Mouse (Mus musculus) midbrain, embryonic 13.5 days (tissue): ENCODE results near the gene Tpst2. TPM values are rescaled to one million over a fixed set of nuclear protein-coding genes. Genes with fewer than 3 reads are reported as not detected.
A peak's percentile ranks its signal among the peaks of the same experiment; 100 is the strongest.

Source experiments
- ATAC-seq: fragments of 200-750 bp; cut with Nextera tagmentation; 2 replicates; pipeline ENCODE4 v1.8.0; 2017; ENCODE audit warnings: mild to moderate bottlenecking, moderate TSS enrichment, moderate library complexity
- H3K27ac ChIP-seq: fragments of 300-500 bp; sonication (generic); 2 replicates; pipeline ENCODE4 v1.5.1; 2015; ENCODE audit warnings: inconsistent platforms, mild to moderate bottlenecking, moderate library complexity
- H3K27me3 ChIP-seq: fragments of 300-500 bp; sonication (generic); 2 replicates; pipeline ENCODE4 v1.6.1; 2015; ENCODE audit warnings: mild to moderate bottlenecking, inconsistent platforms
- H3K36me3 ChIP-seq: fragments of 300-500 bp; sonication (generic); 2 replicates; pipeline ENCODE4 v1.6.1; 2015; ENCODE audit warnings: mild to moderate bottlenecking, inconsistent platforms
- H3K4me1 ChIP-seq: fragments of 300-500 bp; sonication (generic); replicated peaks from 2 replicates; pipeline ENCODE4 v1.6.1; 2015; ENCODE audit warnings: inconsistent platforms
- H3K4me2 ChIP-seq: fragments of 300-500 bp; sonication (generic); replicated peaks from 2 replicates; pipeline ENCODE4 v1.6.1; 2015; ENCODE audit warnings: moderate library complexity, mild to moderate bottlenecking, inconsistent platforms
- H3K4me3 ChIP-seq: fragments of 300-500 bp; sonication (generic); replicated peaks from 2 replicates; pipeline ENCODE4 v1.5.1; 2015; ENCODE audit warnings: mild to moderate bottlenecking, inconsistent platforms
- H3K9ac ChIP-seq: fragments of 300-500 bp; sonication (generic); replicated peaks from 2 replicates; pipeline ENCODE4 v1.6.1; 2015; ENCODE audit warnings: mild to moderate bottlenecking, inconsistent platforms
- H3K9me3 ChIP-seq: fragments of 300-500 bp; sonication (generic); 2 replicates; pipeline ENCODE4 v1.6.1; 2016; ENCODE audit warnings: mild to moderate bottlenecking, inconsistent platforms
- WGBS: fragments of 180-500 bp; shearing (Covaris S2); methylation state at CpG from one replicate; pipeline ENCODE4 v1.1.7; 2015; 5-methylcytosine and 5-hydroxymethylcytosine counted together
- polyA plus RNA-seq: library from polyadenylated mRNA; unstranded; fragments of >200 nt; fragmentation: Nextera tagmentation; extraction: Ambion mirVana; gene quantifications from 2 replicates; pipeline ENCODE4 v1.2.1, GENCODE M21; 2015

The Tpst2 gene
- polyA plus RNA-seq, 1 experiment from 2014 or later, result 25.4 TPM

DNA sequence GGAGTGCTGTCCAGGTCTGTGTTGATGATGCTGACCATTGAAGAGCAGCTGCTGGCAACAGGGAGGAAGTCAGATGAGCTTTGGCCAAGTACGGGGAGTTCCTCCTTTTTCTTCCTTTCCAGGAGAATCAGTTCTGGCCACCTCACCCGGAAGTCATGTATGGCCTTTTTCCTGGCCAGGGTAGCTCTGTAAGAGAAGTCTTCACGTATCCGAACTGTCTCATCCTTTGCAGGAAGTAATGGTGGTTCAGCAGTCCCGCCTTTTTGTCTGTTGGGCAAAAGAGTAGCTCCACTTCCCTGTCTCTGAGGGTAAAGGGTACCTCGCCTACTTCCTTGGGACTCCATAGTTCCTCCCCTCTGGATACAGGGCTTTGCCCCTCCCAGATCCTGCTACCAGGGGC, 79.0 kb downstream of the Tpst2 start:
- peaks cover 80% of the 10 kb centered on the region for H3K36me3 ChIP-seq
- H3K4me1 ChIP-seq, result no peaks in the 10 kb centered on the region
- H3K27ac ChIP-seq, result no peak overlapping the region
- no peaks in the 10 kb centered on the region for H3K9me3 ChIP-seq
- no peak overlapping the region for H3K9ac ChIP-seq
- 88% methylated on average over 6 of the region's 6 CpGs for WGBS
- no peak overlapping the region for H3K4me2 ChIP-seq
- no peak overlapping the region for H3K4me3 ChIP-seq
- H3K27me3 ChIP-seq, result no peaks in the 10 kb centered on the region
- ATAC-seq, result no peak

DNA sequence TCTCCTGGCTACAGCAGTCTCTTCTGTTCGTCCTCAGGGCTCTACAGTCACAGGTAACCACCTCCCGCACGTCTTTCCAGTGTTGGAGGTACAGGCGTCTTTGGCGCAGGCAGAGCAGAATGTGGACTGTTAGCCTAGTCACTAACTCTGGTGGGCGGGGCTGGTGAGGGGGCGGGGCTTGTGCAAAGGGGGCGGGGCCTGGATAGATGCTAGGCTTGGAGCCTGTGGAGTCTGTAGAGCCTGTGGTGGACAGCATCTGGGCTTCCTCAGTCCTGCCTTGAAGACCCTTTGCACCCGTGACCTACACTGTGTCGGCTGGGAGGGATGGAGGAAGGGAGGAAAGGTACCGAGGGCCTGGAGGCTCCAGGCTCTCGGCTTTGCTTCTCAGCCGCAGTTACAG, 79.4 kb downstream of the Tpst2 start, which contains the start of gene Gm6583:
Gene Gm6583, minus strand, starts transcription at position 124 of the 400 bp plus-strand sequence.
- H3K4me2 ChIP-seq, result no peak within 1 kb of the TSS
- H3K27ac ChIP-seq, result no peak within 1 kb of the TSS
- H3K4me3 ChIP-seq, result no peak within 1 kb of the TSS
- H3K36me3 ChIP-seq, result peaks cover 76% of the 10 kb centered on the region
- WGBS, result 67% methylated on average over 13 of the region's 13 CpGs
- no peak within 1 kb of the TSS for H3K9ac ChIP-seq
- H3K27me3 ChIP-seq, result no peaks in the 10 kb centered on the region
- no peaks in the 10 kb centered on the region for H3K4me1 ChIP-seq
- ATAC-seq, result no peak
- H3K9me3 ChIP-seq, result no peaks in the 10 kb centered on the region

DNA sequence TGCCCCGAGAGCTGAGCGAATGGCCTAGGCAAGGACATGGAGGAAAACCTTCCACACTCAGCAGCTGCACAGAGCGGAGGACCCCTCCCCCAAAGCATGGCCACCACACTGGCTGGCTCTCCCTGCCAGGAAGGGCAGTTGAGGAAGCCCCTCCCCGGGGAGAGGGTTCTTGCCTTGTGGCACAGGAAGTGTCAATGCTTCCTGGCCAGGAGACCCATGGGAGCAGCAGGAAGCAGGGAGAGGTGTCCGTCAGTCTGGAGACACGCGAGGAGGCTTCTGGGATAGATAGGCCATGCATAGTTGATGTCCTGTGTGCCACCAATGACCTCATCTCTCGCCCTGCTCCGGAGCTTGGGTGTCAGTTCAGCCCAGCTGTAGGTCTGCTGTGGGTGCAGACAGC, 79.8 kb downstream of the Tpst2 start:
- Histone ChIP-seq H3K9me3 (no peaks in the 10 kb centered on the region), H3K27me3 (no peaks in the 10 kb centered on the region), H3K9ac (no peak overlapping the region), H3K4me2 (no peak overlapping the region), H3K36me3 (peaks cover 72% of the 10 kb centered on the region), H3K27ac (no peak overlapping the region), H3K4me3 (no peak overlapping the region), H3K4me1 (no peaks in the 10 kb centered on the region)
- no peak for ATAC-seq
- 92% methylated on average over 9 of the region's 9 CpGs for WGBS

DNA sequence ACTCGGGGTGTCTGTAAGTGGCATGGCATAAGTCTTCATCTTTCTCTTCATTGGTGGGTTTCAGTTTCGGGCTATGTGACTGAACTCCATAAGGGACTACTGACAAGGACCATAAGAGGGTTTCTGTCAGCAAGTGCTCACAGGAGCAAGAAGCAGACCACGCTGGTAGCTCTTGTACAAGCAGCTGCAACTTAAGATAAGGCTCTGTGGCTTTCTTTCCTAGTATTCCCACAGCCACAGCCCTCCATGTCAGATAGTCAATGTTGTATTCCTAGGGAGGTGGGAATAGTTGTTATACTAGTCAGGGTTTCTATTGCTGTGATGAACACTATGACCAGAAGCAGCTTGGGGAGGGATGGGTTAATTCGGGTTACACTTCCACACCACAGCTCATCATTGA, 83.0 kb downstream of the Tpst2 start:
- no peak for ATAC-seq
- no peak overlapping the region for H3K4me2 ChIP-seq
- H3K9ac ChIP-seq, result no peak overlapping the region
- WGBS, result 95% methylated on average over 4 of the region's 4 CpGs
- no peak overlapping the region for H3K4me3 ChIP-seq
- no peak overlapping the region for H3K27ac ChIP-seq
- H3K36me3 ChIP-seq, result peaks cover 72% of the 10 kb centered on the region
- no peaks in the 10 kb centered on the region for H3K4me1 ChIP-seq
- H3K27me3 ChIP-seq, result no peaks in the 10 kb centered on the region
- H3K9me3 ChIP-seq, result no peaks in the 10 kb centered on the region

DNA sequence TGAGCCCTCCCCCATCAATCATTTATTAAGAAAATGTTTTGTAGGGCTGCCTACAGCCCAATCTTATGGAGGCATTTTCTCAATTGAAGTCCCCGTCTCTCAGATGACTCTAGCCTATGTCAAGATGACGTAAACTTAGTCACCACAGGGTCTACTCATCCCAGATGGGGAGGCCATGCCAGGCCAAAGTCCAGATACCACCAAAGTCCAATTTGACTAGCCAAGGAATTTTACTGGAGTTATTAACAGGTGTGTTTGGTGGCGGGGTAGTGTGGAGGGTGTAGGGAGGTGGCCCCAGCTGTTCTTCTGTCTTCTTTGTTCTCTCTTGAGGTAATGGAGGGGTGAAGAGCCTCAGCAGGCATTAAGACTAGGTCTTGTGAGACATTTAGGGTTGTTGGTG, 83.6 kb downstream of the Tpst2 start:
- 98% methylated on average over 3 of the region's 3 CpGs for WGBS
- no peaks in the 10 kb centered on the region for H3K27me3 ChIP-seq
- H3K36me3 ChIP-seq, result peaks cover 72% of the 10 kb centered on the region
- H3K9me3 ChIP-seq, result no peaks in the 10 kb centered on the region
- no peaks in the 10 kb centered on the region for H3K4me1 ChIP-seq
- H3K27ac ChIP-seq, result no peak overlapping the region
- no peak for ATAC-seq
- no peak overlapping the region for H3K9ac ChIP-seq
- H3K4me2 ChIP-seq, result no peak overlapping the region
- no peak overlapping the region for H3K4me3 ChIP-seq

DNA sequence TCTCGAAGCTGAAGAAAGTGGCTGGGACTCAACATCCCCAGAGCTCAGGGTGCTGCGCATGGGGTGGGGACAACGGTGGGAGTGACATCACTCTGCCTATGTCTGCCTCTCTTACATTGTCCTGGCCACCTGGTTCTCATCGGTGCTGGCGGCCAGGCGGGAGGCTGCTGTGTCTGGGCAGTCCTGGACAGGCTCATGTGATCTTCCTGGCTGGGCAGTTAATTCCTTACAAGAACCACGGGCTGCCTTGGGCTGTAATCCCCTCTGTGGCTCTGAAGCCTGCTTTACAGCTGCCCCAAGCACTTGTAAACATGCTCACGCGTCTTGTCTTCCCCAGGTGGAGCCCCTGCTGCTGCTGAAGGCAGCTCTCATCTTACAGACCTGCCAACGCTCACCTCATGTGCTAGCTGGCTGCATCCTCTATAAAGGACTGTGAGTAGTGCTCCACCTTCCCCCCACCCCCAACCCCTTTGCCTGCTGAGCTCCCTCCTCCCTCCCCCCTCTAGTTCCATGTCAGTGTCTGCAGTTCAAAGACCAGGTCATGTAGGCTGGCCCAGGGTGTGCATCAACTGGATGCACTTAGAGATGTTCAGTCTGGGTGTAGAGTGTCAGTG, 87.8 kb downstream of the Tpst2 start:
- ATAC-seq, result peak; percentile 43; the same call in 1 of the 2 replicates
- Histone ChIP-seq H3K4me1 (peaks cover 9% of the 10 kb centered on the region), H3K4me2 (no peak overlapping the region), H3K9me3 (no peaks in the 10 kb centered on the region), H3K27ac (no peak overlapping the region), H3K4me3 (no peak overlapping the region), H3K36me3 (peaks cover 65% of the 10 kb centered on the region), H3K27me3 (0 out of 2 replicates have a peak, but pooled peaks cover 3% of the 10 kb centered on the region), H3K9ac (no peak overlapping the region)
- WGBS, result 64% methylated on average over 10 of the region's 10 CpGs

Other genes with a start within 250 kb of the Tpst2 start
- 1.6 and 1.7 TPM in 2 replicates for gene Cryba4, start 24.2 kb upstream of the Tpst2 start, polyA plus RNA-seq
- 2.7 and 3.3 TPM in 2 replicates for gene Crybb1, start 20.9 kb upstream of the Tpst2 start, polyA plus RNA-seq
- gene Tfip11, start 49.7 kb downstream of the Tpst2 start, polyA plus RNA-seq, result 35.9 and 36.3 TPM in 2 replicates
- gene Srrd, start 66.3 kb downstream of the Tpst2 start, polyA plus RNA-seq, result 50.6 and 53.8 TPM in 2 replicates
- 42.6 and 43.5 TPM in 2 replicates for gene Hps4, start 66.4 kb downstream of the Tpst2 start, polyA plus RNA-seq
- gene Gm6583, start 79.3 kb downstream of the Tpst2 start, polyA plus RNA-seq, result 0.14 and 0.17 TPM in 2 replicates
- 37.8 and 47.6 TPM in 2 replicates for gene Asphd2, start 118.2 kb downstream of the Tpst2 start, polyA plus RNA-seq
- 1.5 and 1.7 TPM in 2 replicates for gene Gm6588, start 172.7 kb downstream of the Tpst2 start, polyA plus RNA-seq